Mouse (Mus musculus): ENCODE results near the gene Hist1h3b.

GRCm38 (mm10) chr13:23716261-23717042 lies 35.6 kb upstream of the Hist1h3b start:
- TF ChIP-seq CTCF (conservative IDR thresholded peaks at IDR 0.05; ENCODE audit: insufficient read depth, insufficient read length, low read depth, low read length) = no peak
- no peak for TF ChIP-seq POLR2A (IDR thresholded peaks at IDR 0.05; ENCODE audit: low read depth, low read length)
